Mouse (Mus musculus) CH12.LX (cell line): ENCODE measurements around the gene Lin52.

Source experiments
- CTCF ChIP-seq, 2 experiments: IDR thresholded peaks in 1 of 2; conservative IDR thresholded peaks in 1 of 2; 2 replicates each; pipeline ENCODE4 v1.5.1; 2011 to 2012; ENCODE audit warnings: low read depth in 2 of 2, low read length in 2 of 2, improper control_type of control experiment in 1 of 2, inconsistent platforms in 1 of 2, mild to moderate bottlenecking in 1 of 2, moderate library complexity in 1 of 2
- EP300 ChIP-seq: IDR thresholded peaks from 2 replicates; pipeline ENCODE4 v1.6.1; 2011; ENCODE audit warnings: low read length, improper control_type of control experiment
- ETS1 ChIP-seq: conservative IDR thresholded peaks from 2 replicates; pipeline ENCODE4 v1.6.1; 2012; ENCODE audit warnings: low read depth, mild to moderate bottlenecking, inconsistent platforms, low read length, improper control_type of control experiment, moderate library complexity
- HCFC1 ChIP-seq: IDR thresholded peaks from 2 replicates; pipeline ENCODE4 v1.6.1; 2012; ENCODE audit warnings: low read depth, mild to moderate bottlenecking, inconsistent platforms, low read length, improper control_type of control experiment
- MAFK ChIP-seq: IDR thresholded peaks from 2 replicates; pipeline ENCODE4 v1.6.1; 2011; ENCODE audit warnings: low read length, improper control_type of control experiment; ENCODE audit not compliant: insufficient replicate concordance
- NELFE ChIP-seq: IDR thresholded peaks from 2 replicates; pipeline ENCODE4 v1.6.1; 2011; ENCODE audit warnings: low read depth, low read length, improper control_type of control experiment
- POLR2A ChIP-seq: IDR thresholded peaks from 2 replicates; pipeline ENCODE4 v1.6.1; 2011; ENCODE audit warnings: low read depth, mild to moderate bottlenecking, improper control_type of control experiment, low read length
- SMC3 ChIP-seq: IDR thresholded peaks from 2 replicates; pipeline ENCODE4 v1.6.1; 2011; ENCODE audit warnings: low read depth, low read length, improper control_type of control experiment

DNA sequence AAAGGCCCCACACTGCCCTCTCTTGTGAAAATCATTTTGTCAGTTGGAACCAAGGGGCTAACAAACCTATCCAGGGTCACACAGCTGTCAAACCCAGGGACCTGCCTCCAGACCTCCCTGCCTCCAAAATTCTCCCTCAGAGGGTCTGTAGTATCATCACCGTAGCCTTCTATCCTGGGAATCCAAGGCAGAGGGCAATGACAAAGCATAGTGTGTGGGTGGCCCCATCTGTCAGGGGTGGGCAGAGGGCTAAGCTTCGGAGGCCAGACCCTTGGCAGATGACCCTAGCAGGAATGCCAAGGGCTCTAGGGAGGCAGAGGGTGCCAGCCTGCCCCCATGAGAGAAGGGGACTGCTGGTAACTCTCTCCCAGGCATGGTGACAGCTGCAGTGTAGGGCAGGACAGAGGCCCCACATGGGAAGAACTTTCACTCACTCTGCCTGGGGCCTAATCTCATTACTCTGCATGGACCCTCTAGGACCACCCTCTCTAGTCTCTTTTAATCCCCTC is 95.4 kb downstream of the Lin52 start:
- TF ChIP-seq NELFE (no peak), CTCF (conservative IDR thresholded peaks at IDR 0.05 in 1 of 2, IDR thresholded peaks at IDR 0.05 in 1 of 2; ENCODE audit: low read depth in 2 of 2, low read length in 2 of 2) (no peak), POLR2A (no peak), HCFC1 (no peak), ETS1 (no peak), SMC3 (no peak), MAFK (no peak), EP300 (no peak)
